ENCODE assay signal across 14 mouse cellular contexts in genomic region chr12:33434758-33435157, GRCm38 (mm10). TPM values are rescaled to one million over a fixed set of nuclear protein-coding genes. Genes with fewer than 3 reads are reported as not detected.
DNase-seq lines count a peak whose midpoint lies in the region; ATAC-seq and TF ChIP-seq lines count a peak whose summit lies in the region.
"Had no signal": no experiment of that assay in that cellular context is flagged by ENCODE, and none has a peak within 500 bp of the region (broad histone marks: within the 10 kb centered on the region; RNA-seq: fewer than 3 reads in every experiment).

No protein-coding gene starts in this region.

- no peak overlapping the region for H3K4me3 ChIP-seq in liver, postnatal 0 days (ENCODE audit: low read depth, low read length)
- H3K4me3 ChIP-seq in liver, embryonic 12.5 days: no peak overlapping the region
- no peak overlapping the region for H3K4me3 ChIP-seq in G1E (ENCODE audit: low read depth, low read length)
- H3K4me3 ChIP-seq: erythroblast, embryonic 14.5 days had no signal

- H3K4me1 ChIP-seq in liver, postnatal 0 days (ENCODE audit: insufficient read depth): peaks cover 5% of the 10 kb centered on the region
- H3K4me1 ChIP-seq in liver, embryonic 12.5 days: peaks cover 14% of the 10 kb centered on the region
- H3K4me1 ChIP-seq in G1E (ENCODE audit: insufficient read depth, low read depth, low read length): peaks cover 27% of the 10 kb centered on the region

- no peaks in the 10 kb centered on the region for H3K9me3 ChIP-seq in liver, postnatal 0 days (ENCODE audit: low read length)
- H3K9me3 ChIP-seq in liver, embryonic 12.5 days (replicated peaks): no peaks in the 10 kb centered on the region
- H3K9me3 ChIP-seq in G1E (replicated peaks): no peaks in the 10 kb centered on the region

- H3K9ac ChIP-seq in liver, postnatal 0 days (replicated peaks): no peak overlapping the region
- no peak overlapping the region for H3K9ac ChIP-seq in liver, embryonic 12.5 days

- peak; percentile 50 for TF ChIP-seq CTCF in liver, postnatal 0 days (IDR thresholded peaks at IDR 0.05; ENCODE audit: low read depth)
- peak; percentile 23; the same call in 1 of the 2 replicates for TF ChIP-seq CTCF in G1E (IDR thresholded peaks at IDR 0.05; ENCODE audit: low read depth, low read length)

- no peak overlapping the region for H3K27ac ChIP-seq in liver, postnatal 0 days (ENCODE audit: low read depth)
- no peak overlapping the region for H3K27ac ChIP-seq in liver, embryonic 12.5 days
- H3K27ac ChIP-seq: hindbrain, postnatal 0 days had no signal

- no peaks in the 10 kb centered on the region for H3K27me3 ChIP-seq in liver, postnatal 0 days (ENCODE audit: insufficient read depth, low read length)
- no peaks in the 10 kb centered on the region for H3K27me3 ChIP-seq in liver, embryonic 12.5 days (replicated peaks)
- H3K27me3 ChIP-seq in G1E (ENCODE audit: insufficient read depth, low read length): no peaks in the 10 kb centered on the region

- peaks cover 6% of the 10 kb centered on the region for H3K36me3 ChIP-seq in liver, postnatal 0 days (replicated peaks; ENCODE audit: insufficient read depth, low read length)
- H3K36me3 ChIP-seq in liver, embryonic 12.5 days: peaks cover 47% of the 10 kb centered on the region
- peaks cover 35% of the 10 kb centered on the region for H3K36me3 ChIP-seq in G1E (replicated peaks)

- ATAC-seq in liver, postnatal 0 days: no peak
- ATAC-seq in liver, embryonic 12.5 days: no peak
- ATAC-seq in G1E (ENCODE audit: extremely low read depth, insufficient number of reproducible peaks, low FRiP score, poor library complexity, severe bottlenecking): no peak
- ATAC-seq in megakaryocyte progenitor cell, adult 5-6 weeks (replicated peaks; ENCODE audit: poor library complexity): peak; percentile 63
- ATAC-seq: hindbrain, postnatal 0 days had no signal

- no peak overlapping the region for H3K4me2 ChIP-seq in liver, postnatal 0 days (ENCODE audit: low read depth, low read length)
- H3K4me2 ChIP-seq in liver, embryonic 12.5 days: no peak overlapping the region

- TF ChIP-seq EP300 in liver, postnatal 0 days (IDR thresholded peaks at IDR 0.05; ENCODE audit: low read depth): no peak

- WGBS in liver, postnatal 0 days (ENCODE audit: insufficient replicate concordance): 88% methylated on average over 4 of the region's 4 CpGs
- WGBS in liver, embryonic 12.5 days (ENCODE audit: insufficient replicate concordance): 90% methylated on average over 4 of the region's 4 CpGs

- DNase-seq in liver, postnatal 0 days: no peak
- DNase-seq in CD4-positive helper T cell, adult 2 months (ENCODE audit: low read depth, low spot score): peak; percentile 50
- DNase-seq in G1E (ENCODE audit: low spot score): no peak
- no peak for DNase-seq in frontal cortex, postnatal 10 days (ENCODE audit: low spot score in 2 of 2)
- DNase-seq in frontal cortex, postnatal 25 days (ENCODE audit: low spot score in 2 of 2): no peak
- DNase-seq: cerebellum, postnatal 36 days; kidney, postnatal 14 days had no signal

RNA-seq across cellular contexts. Expression of gene Twistnb, which starts 5.3 kb away (rescaled TPM):
- 48.2 and 51.8 TPM in 2 replicates for polyA plus RNA-seq in liver, postnatal 0 days (2015; fragmentation: Nextera tagmentation; extraction: Ambion mirVana)
- 44.6 and 46.4 TPM in 2 replicates for polyA plus RNA-seq in liver, embryonic 12.5 days (2016; fragmentation: Nextera tagmentation; extraction: Ambion mirVana)
- total RNA-seq in G1E (2014; fragmentation: Nextera tagmentation) (95.0 and 99.4 TPM in 2 replicates), G1E (2017) (60.3 and 71.5 TPM in 2 replicates)
- polyA plus RNA-seq in G1E (2012): 11.5 and 26.2 TPM in 2 replicates
- total RNA-seq in megakaryocyte progenitor cell, adult 5-6 weeks (2015): 53.5 and 54.5 TPM in 2 replicates
- 55.3 and 61.1 TPM in 2 replicates for total RNA-seq in megakaryocyte progenitor cell, adult 5-6 weeks (2017)

RNA-seq across cellular contexts. Expression of gene Efcab10, which starts 40.1 kb away (rescaled TPM):
- polyA plus RNA-seq in liver, postnatal 0 days (2015; fragmentation: Nextera tagmentation; extraction: Ambion mirVana): not detected in 2 replicates
- polyA plus RNA-seq in liver, embryonic 12.5 days (2016; fragmentation: Nextera tagmentation; extraction: Ambion mirVana): not detected in 2 replicates
- total RNA-seq in G1E (2014; fragmentation: Nextera tagmentation): not detected in 2 replicates
- total RNA-seq in G1E (2017): not detected in 2 replicates
- not detected in 2 replicates for polyA plus RNA-seq in G1E (2012)
- total RNA-seq in megakaryocyte progenitor cell, adult 5-6 weeks (2015): not detected in 2 replicates
- total RNA-seq in megakaryocyte progenitor cell, adult 5-6 weeks (2017): not detected in 2 replicates
- total RNA-seq: gastrocnemius, adult 8-10 months; hindbrain, postnatal 0 days had no signal
- polyA plus RNA-seq: erythroblast, embryonic 14.5 days; heart, embryonic 14.5 days; urinary bladder, adult 2 months had no signal
